Mouse (Mus musculus) lung, postnatal 25 days (tissue): ENCODE data around the gene Ifi207.
"Not testable (repeated sequence)": the region's sequence is repeated elsewhere in the genome, so short reads cannot be mapped to it uniquely, and the experiment has no call there.

Source experiments
- DNase-seq: peaks from one replicate; pipeline ENCODE4 v3.0.0; 2022; ENCODE audit warnings: low spot score

The Ifi207 gene

GRCm38 (mm10) chr1:173741656-173742055 is at the start of gene Ifi207:
TSS of gene Ifi207 (minus strand) at chr1:173741747.
- peak; percentile 34 for DNase-seq

GRCm38 (mm10) chr1:173773457-173773856 is 31.9 kb upstream of the Ifi207 start:
- not testable (repeated sequence) for DNase-seq

GRCm38 (mm10) chr1:173766848-173767617 is 25.5 kb upstream of the Ifi207 start, which contains the start of gene Ifi204:
TSS of gene Ifi204 (minus strand) at chr1:173766943.
- peak; percentile 54 for DNase-seq

GRCm38 (mm10) chr1:173760032-173760431 is 18.5 kb upstream of the Ifi207 start:
- not testable (repeated sequence) for DNase-seq

- peak; percentile 5 for DNase-seq
Observed at GRCm38 (mm10) chr1:173742262-173742661, 715 bp upstream of the Ifi207 start.

GRCm38 (mm10) chr1:173740537-173740936 is 1.0 kb downstream of the Ifi207 start:
- peak; percentile 7 for DNase-seq

- DNase-seq, result peak; percentile 12
Observed at GRCm38 (mm10) chr1:173736986-173737385, 4.6 kb downstream of the Ifi207 start.

- DNase-seq, result not testable (repeated sequence)
Observed at GRCm38 (mm10) chr1:173735015-173735414, 6.5 kb downstream of the Ifi207 start.

- no peak for DNase-seq
Observed at GRCm38 (mm10) chr1:173733219-173733618, 8.3 kb downstream of the Ifi207 start.

GRCm38 (mm10) chr1:173694270-173694669 is 47.3 kb downstream of the Ifi207 start:
- no peak for DNase-seq

- DNase-seq, result not testable (repeated sequence)
Observed at GRCm38 (mm10) chr1:173678605-173679004, 62.9 kb downstream of the Ifi207 start.

- peak; percentile 39 for DNase-seq
Observed at GRCm38 (mm10) chr1:173673458-173674097, 68.0 kb downstream of the Ifi207 start, which contains the start of gene Ifi208. TSS of gene Ifi208 (plus strand) at chr1:173673675.
